Comparison of ENCODE assay signal across 11 mouse cellular contexts in the genomic region with DNA sequence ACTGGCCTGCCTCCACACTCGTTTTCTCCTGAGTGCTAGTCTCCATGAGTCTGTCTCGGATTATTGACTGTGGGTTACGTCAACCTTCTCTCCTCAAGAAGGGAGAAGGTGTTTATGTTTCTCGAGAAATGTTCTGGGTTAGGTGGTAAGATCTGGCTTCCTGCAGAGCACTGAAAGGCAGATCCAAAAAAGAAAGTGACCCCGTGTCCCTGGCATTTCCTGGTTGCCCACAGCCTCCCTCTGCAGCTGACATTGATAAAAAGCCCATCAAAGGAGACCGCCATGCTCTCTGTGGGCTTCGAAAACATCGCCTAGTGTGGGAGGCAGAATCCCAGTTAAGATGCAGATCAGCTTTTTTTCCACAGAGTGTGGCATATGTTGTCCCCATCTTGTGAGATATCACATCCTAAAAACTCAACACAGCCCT. TPM values are rescaled to one million over a fixed set of nuclear protein-coding genes. Genes with fewer than 3 reads are reported as not detected.
A peak's percentile ranks its signal among the peaks of the same experiment; 100 is the strongest.
DNase-seq lines count a peak whose midpoint lies in the region; ATAC-seq lines count a peak whose summit lies in the region.
"Had no signal": no experiment of that assay in that cellular context is flagged by ENCODE, and none has a peak within 500 bp of the region (broad histone marks: within the 10 kb centered on the region; RNA-seq: fewer than 3 reads in every experiment).

No protein-coding gene starts in this region.

- peak; percentile 29; the same call in 1 of the 2 replicates for ATAC-seq in kidney, embryonic 14.5 days (ENCODE audit: low FRiP score, low TSS enrichment)
- ATAC-seq in limb, embryonic 11.5 days (ENCODE audit: insufficient number of reproducible peaks, low FRiP score, low TSS enrichment, low read depth): peak; percentile 25; the same call in 1 of the 2 replicates
- ATAC-seq in liver, embryonic 11.5 days (replicated peaks; ENCODE audit: low FRiP score): no peak
- ATAC-seq: hindbrain, postnatal 0 days had no signal

- 12% methylated on average over 8 of the region's 8 CpGs for WGBS in kidney, embryonic 14.5 days
- WGBS in limb, embryonic 11.5 days: 10% methylated on average over 8 of the region's 8 CpGs
- WGBS in liver, embryonic 11.5 days: 40% methylated on average over 8 of the region's 8 CpGs

- no peak overlapping the region for H3K4me2 ChIP-seq in kidney, embryonic 14.5 days (replicated peaks; ENCODE audit: low read depth, low read length)
- H3K4me2 ChIP-seq in limb, embryonic 11.5 days (ENCODE audit: low read depth, severe bottlenecking): no peak overlapping the region; the same call in 1 of the 2 replicates
- no peak overlapping the region for H3K4me2 ChIP-seq in liver, embryonic 11.5 days

- H3K27me3 ChIP-seq in kidney, embryonic 14.5 days (ENCODE audit: control insufficient read depth, insufficient read depth, low read length): no peaks in the 10 kb centered on the region
- no peaks in the 10 kb centered on the region for H3K27me3 ChIP-seq in limb, embryonic 11.5 days (ENCODE audit: control insufficient read depth, insufficient read depth, low read length)
- no peaks in the 10 kb centered on the region for H3K27me3 ChIP-seq in liver, embryonic 11.5 days (replicated peaks; ENCODE audit: control insufficient read depth, insufficient read depth, low read length)

- H3K4me1 ChIP-seq in kidney, embryonic 14.5 days (ENCODE audit: control insufficient read depth, insufficient read depth, low read length): peaks cover 5% of the 10 kb centered on the region
- peaks cover 23% of the 10 kb centered on the region for H3K4me1 ChIP-seq in limb, embryonic 11.5 days (ENCODE audit: control insufficient read depth, insufficient read depth, low read length)
- peaks cover 3% of the 10 kb centered on the region; the same call in 1 of the 2 replicates for H3K4me1 ChIP-seq in liver, embryonic 11.5 days (replicated peaks; ENCODE audit: control insufficient read depth, insufficient read depth, low read length)

- no peaks in the 10 kb centered on the region for H3K9me3 ChIP-seq in kidney, embryonic 14.5 days (ENCODE audit: control insufficient read depth, low read length)
- no peaks in the 10 kb centered on the region for H3K9me3 ChIP-seq in limb, embryonic 11.5 days (ENCODE audit: control insufficient read depth, low read length)
- H3K9me3 ChIP-seq in liver, embryonic 11.5 days (ENCODE audit: control insufficient read depth, low read length): no peaks in the 10 kb centered on the region

- H3K4me3 ChIP-seq in kidney, embryonic 14.5 days (ENCODE audit: low read length): no peak overlapping the region
- H3K4me3 ChIP-seq in limb, embryonic 11.5 days (ENCODE audit: low read depth, low read length): no peak overlapping the region
- no peak overlapping the region for H3K4me3 ChIP-seq in liver, embryonic 11.5 days (ENCODE audit: low read depth, low read length)
- H3K4me3 ChIP-seq: erythroblast, embryonic 14.5 days had no signal

- no peak for DNase-seq in kidney, adult 11 months
- peak; percentile 42 for DNase-seq in NIH3T3 (ENCODE audit: low read depth)
- peak; percentile 63 for DNase-seq in embryo, embryonic 9.5 days (ENCODE audit: extremely low spot score)
- DNase-seq in limb, embryonic 11.5 days (ENCODE audit: low spot score): peak; percentile 62
- no peak for DNase-seq in spleen, postnatal 10 days (ENCODE audit: low spot score in 2 of 2)
- no peak for DNase-seq in liver, embryonic 11.5 days (ENCODE audit: low spot score)
- DNase-seq: cerebellum, adult 8-10 months; lung, adult 2 months had no signal

- H3K27ac ChIP-seq in kidney, embryonic 14.5 days (ENCODE audit: low read depth, low read length): no peak overlapping the region
- H3K27ac ChIP-seq in limb, embryonic 11.5 days (replicated peaks; ENCODE audit: low read depth, low read length): no peak overlapping the region
- H3K27ac ChIP-seq in liver, embryonic 11.5 days (ENCODE audit: low read depth, low read length): no peak overlapping the region
- H3K27ac ChIP-seq: hindbrain, postnatal 0 days had no signal

- H3K9ac ChIP-seq in kidney, embryonic 14.5 days (ENCODE audit: low read depth, low read length): no peak overlapping the region
- no peak overlapping the region for H3K9ac ChIP-seq in limb, embryonic 11.5 days (ENCODE audit: low read length)
- no peak overlapping the region for H3K9ac ChIP-seq in liver, embryonic 11.5 days (ENCODE audit: low read depth, low read length)

- H3K36me3 ChIP-seq in kidney, embryonic 14.5 days (ENCODE audit: control insufficient read depth, insufficient read depth, low read length): no peaks in the 10 kb centered on the region
- H3K36me3 ChIP-seq in limb, embryonic 11.5 days (ENCODE audit: control insufficient read depth, insufficient read depth, low read length): no peaks in the 10 kb centered on the region
- no peaks in the 10 kb centered on the region for H3K36me3 ChIP-seq in liver, embryonic 11.5 days (ENCODE audit: control insufficient read depth, insufficient read depth, low read length)

RNA-seq across cellular contexts. Expression of a gene that starts 48.0 kb away (rescaled TPM):
- 3.4 and 4.6 TPM in 2 replicates for polyA plus RNA-seq in kidney, embryonic 14.5 days (2014; fragmentation: Nextera tagmentation; extraction: Ambion mirVana)
- polyA plus RNA-seq in limb, embryonic 11.5 days (2014; fragmentation: Nextera tagmentation; extraction: Ambion mirVana): 2.7 and 3.2 TPM in 2 replicates
- polyA plus RNA-seq in liver, embryonic 11.5 days (2014; fragmentation: Nextera tagmentation; extraction: Ambion mirVana): 1.7 TPM in 2 replicates
- polyA plus RNA-seq: erythroblast, embryonic 14.5 days had no signal

Comparison
In these comparisons a context has a peak if more than half of its experiments do, and no peak if none do; other contexts are left out.
1. DNase-seq: peak in NIH3T3 (single experiment), embryo, embryonic 9.5 days (single experiment) and limb, embryonic 11.5 days (single experiment); none in kidney, adult 11 months (single experiment), spleen, postnatal 10 days (0 of 2) and liver, embryonic 11.5 days (single experiment).